Mouse (Mus musculus) bone marrow, adult 2 months (tissue): ENCODE measurements at regions not wholly inside any gene's neighbourhood (a gene's known extent, or its start where the extent isn't known, plus 50 kb on each side); places are given as distances from the start of the nearest gene placed in this dataset.

Experiments used
- CTCF ChIP-seq: fragments of 200-500 bp; IDR thresholded peaks from 2 replicates; pipeline ENCODE4 v1.5.1; 2011; ENCODE audit warnings: low read length, control low read depth; ENCODE audit not compliant: control insufficient read depth, insufficient read depth
- POLR2A ChIP-seq: fragments of 200-500 bp; IDR thresholded peaks from 2 replicates; pipeline ENCODE4 v1.6.1; 2011; ENCODE audit warnings: low read depth, mild to moderate bottlenecking, control low read depth, low read length, borderline replicate concordance; ENCODE audit not compliant: control insufficient read depth

GRCm38 (mm10) chr2:178771881-178772280, 341.6 kb downstream of the Cdh26 start:
- TF ChIP-seq CTCF (no peak), POLR2A (no peak)
